Comparison of ENCODE assay signal across 18 mouse cellular contexts in genomic region chr7:98750404-98750803, GRCm38 (mm10). TPM values are rescaled to one million over a fixed set of nuclear protein-coding genes. Genes with fewer than 3 reads are reported as not detected.
DNase-seq lines count a peak whose midpoint lies in the region; ATAC-seq and TF ChIP-seq lines count a peak whose summit lies in the region.
"Had no signal": no experiment of that assay in that cellular context is flagged by ENCODE, and none has a peak within 500 bp of the region (broad histone marks: within the 10 kb centered on the region; RNA-seq: fewer than 3 reads in every experiment).

No protein-coding gene starts in this region.

- peaks cover 26% of the 10 kb centered on the region for H3K4me1 ChIP-seq in heart, postnatal 0 days (ENCODE audit: control insufficient read depth, insufficient read depth)
- H3K4me1 ChIP-seq in heart, embryonic 11.5 days (ENCODE audit: control insufficient read depth, insufficient read depth, low read length): peaks cover 11% of the 10 kb centered on the region
- H3K4me1 ChIP-seq in stomach, embryonic 16.5 days (ENCODE audit: control insufficient read depth, insufficient read depth, low read length): no peaks in the 10 kb centered on the region

- peak; percentile 47; the same call in 1 of the 2 replicates for ATAC-seq in heart, postnatal 0 days (ENCODE audit: insufficient read depth, low read depth)
- ATAC-seq in heart, embryonic 11.5 days (replicated peaks; ENCODE audit: insufficient number of reproducible peaks, low FRiP score, low TSS enrichment): no peak
- peak; percentile 25; the same call in 1 of the 2 replicates for ATAC-seq in stomach, embryonic 16.5 days (ENCODE audit: insufficient read depth, low FRiP score)
- ATAC-seq: forebrain, embryonic 15.5 days; intestine, postnatal 0 days had no signal

- no peaks in the 10 kb centered on the region for H3K27me3 ChIP-seq in heart, postnatal 0 days (ENCODE audit: control insufficient read depth, insufficient read depth, low read length)
- H3K27me3 ChIP-seq in heart, embryonic 11.5 days (ENCODE audit: control insufficient read depth, insufficient read depth, low read length): 0 out of 2 replicates have a peak, but pooled peaks cover 7% of the 10 kb centered on the region
- H3K27me3 ChIP-seq in stomach, embryonic 16.5 days (ENCODE audit: control insufficient read depth, insufficient read depth, low read length): no peaks in the 10 kb centered on the region
- H3K27me3 ChIP-seq: forebrain, embryonic 15.5 days had no signal

- H3K27ac ChIP-seq in heart, postnatal 0 days (ENCODE audit: low read depth): no peak overlapping the region
- H3K27ac ChIP-seq in heart, embryonic 11.5 days (ENCODE audit: low read depth, low read length): no peak overlapping the region
- H3K27ac ChIP-seq in stomach, embryonic 16.5 days (ENCODE audit: low read length): no peak overlapping the region
- H3K27ac ChIP-seq: forebrain, embryonic 15.5 days; heart, adult 2 months; hindbrain, embryonic 13.5 days; limb, embryonic 12.5 days; neural tube, embryonic 12.5 days had no signal

- no peak overlapping the region for H3K9ac ChIP-seq in heart, postnatal 0 days (replicated peaks; ENCODE audit: low read depth, low read length)
- H3K9ac ChIP-seq in heart, embryonic 11.5 days (ENCODE audit: low read depth, low read length): no peak overlapping the region
- H3K9ac ChIP-seq in stomach, embryonic 16.5 days (ENCODE audit: low read length): no peak overlapping the region
- H3K9ac ChIP-seq: forebrain, embryonic 15.5 days; hindbrain, embryonic 13.5 days; limb, embryonic 12.5 days; neural tube, embryonic 12.5 days had no signal

- no peak for TF ChIP-seq EP300 in heart, postnatal 0 days (IDR thresholded peaks at IDR 0.05; ENCODE audit: low read depth)

- no peak overlapping the region for H3K4me3 ChIP-seq in heart, postnatal 0 days (ENCODE audit: low read depth, low read length)
- H3K4me3 ChIP-seq in heart, embryonic 11.5 days (ENCODE audit: low read depth, low read length): no peak overlapping the region
- no peak overlapping the region for H3K4me3 ChIP-seq in stomach, embryonic 16.5 days (replicated peaks; ENCODE audit: low read length)
- H3K4me3 ChIP-seq: erythroblast, embryonic 14.5 days; forebrain, embryonic 15.5 days; heart, adult 2 months; hindbrain, embryonic 13.5 days; limb, embryonic 12.5 days; neural tube, embryonic 12.5 days had no signal

- WGBS in heart, postnatal 0 days: 43% methylated on average over 10 of the region's 10 CpGs
- WGBS in heart, embryonic 11.5 days (ENCODE audit: insufficient replicate concordance): 64% methylated on average over 10 of the region's 10 CpGs
- 48% methylated on average over 10 of the region's 10 CpGs for WGBS in stomach, embryonic 16.5 days

- no peak overlapping the region for H3K4me2 ChIP-seq in heart, postnatal 0 days (ENCODE audit: low read depth, low read length)
- H3K4me2 ChIP-seq in heart, embryonic 11.5 days: no peak overlapping the region
- H3K4me2 ChIP-seq in stomach, embryonic 16.5 days (ENCODE audit: low read depth, low read length): no peak overlapping the region
- H3K4me2 ChIP-seq: forebrain, embryonic 15.5 days; hindbrain, embryonic 13.5 days; limb, embryonic 12.5 days; neural tube, embryonic 12.5 days had no signal

- no peaks in the 10 kb centered on the region for H3K36me3 ChIP-seq in heart, postnatal 0 days (replicated peaks; ENCODE audit: control insufficient read depth, insufficient read depth, low read length)
- H3K36me3 ChIP-seq in heart, embryonic 11.5 days (ENCODE audit: control insufficient read depth, insufficient read depth, low read length): no peaks in the 10 kb centered on the region
- H3K36me3 ChIP-seq in stomach, embryonic 16.5 days (ENCODE audit: control insufficient read depth, insufficient read depth, low read length): no peaks in the 10 kb centered on the region
- H3K36me3 ChIP-seq: forebrain, embryonic 15.5 days; hindbrain, embryonic 13.5 days; limb, embryonic 12.5 days; neural tube, embryonic 12.5 days had no signal

- peak; percentile 12 for DNase-seq in adrenal gland, adult 2 months
- no peak for DNase-seq in adrenal gland, postnatal 4 days (ENCODE audit: low spot score in 2 of 2)
- DNase-seq in heart, postnatal 0 days (ENCODE audit: low spot score): peak; percentile 27
- DNase-seq in lung, adult 18-20 months: peak; percentile 20 to 37
- DNase-seq in lung, postnatal 25 days (ENCODE audit: low spot score): no peak
- no peak for DNase-seq in adipocyte (ENCODE audit: low spot score)
- DNase-seq: cerebellum, adult 18-20 months; retina, postnatal 1 day; thymus, postnatal 14 days had no signal

- H3K9me3 ChIP-seq in heart, postnatal 0 days (replicated peaks; ENCODE audit: control insufficient read depth, low read length): no peaks in the 10 kb centered on the region
- no peaks in the 10 kb centered on the region for H3K9me3 ChIP-seq in heart, embryonic 11.5 days (replicated peaks; ENCODE audit: control insufficient read depth, low read length)
- no peaks in the 10 kb centered on the region for H3K9me3 ChIP-seq in stomach, embryonic 16.5 days (replicated peaks; ENCODE audit: control insufficient read depth, low read length)
- H3K9me3 ChIP-seq: forebrain, embryonic 15.5 days; hindbrain, embryonic 13.5 days; limb, embryonic 12.5 days; neural tube, embryonic 12.5 days had no signal

- TF ChIP-seq CTCF in heart, postnatal 0 days (IDR thresholded peaks at IDR 0.05; ENCODE audit: low read depth): no peak

RNA-seq across cellular contexts. Expression of gene Thap12, which starts 47.5 kb away (rescaled TPM):
- total RNA-seq in adrenal gland, adult 2 months (2021): 10 to 100 TPM; 58.6 to 77.4 TPM
- 5.5 and 7.0 TPM in 2 replicates for polyA plus RNA-seq in adrenal gland, adult 2 months (2012; rRNA removed)
- total RNA-seq in adrenal gland, postnatal 4 days (2021): 10 to 100 TPM; 68.3 to 76.5 TPM
- 48.6 and 50.6 TPM in 2 replicates for total RNA-seq in heart, postnatal 0 days (2014; rRNA removed; ENCODE audit: low replicate concordance)
- 31.5 and 37.8 TPM in 2 replicates for polyA plus RNA-seq in heart, postnatal 0 days (2015; fragmentation: Nextera tagmentation; extraction: Ambion mirVana)
- 40.9 and 50.5 TPM in 2 replicates for polyA plus RNA-seq in heart, embryonic 11.5 days (2014; fragmentation: Nextera tagmentation; extraction: Ambion mirVana)
- 41.0 and 42.9 TPM in 2 replicates for polyA plus RNA-seq in stomach, embryonic 16.5 days (2015; fragmentation: Nextera tagmentation; extraction: Ambion mirVana)

Comparison
In these comparisons a context has a peak if more than half of its experiments do, and no peak if none do; other contexts are left out.
1. DNase-seq: peak in adrenal gland, adult 2 months (single experiment), heart, postnatal 0 days (single experiment) and lung, adult 18-20 months (2 of 2); none in adrenal gland, postnatal 4 days (0 of 2), lung, postnatal 25 days (single experiment) and adipocyte (single experiment).